Mouse (Mus musculus) bone marrow, adult 2 months (tissue): ENCODE results near the gene Celsr1.

Experiments
- CTCF ChIP-seq: fragments of 200-500 bp; IDR thresholded peaks from 2 replicates; pipeline ENCODE4 v1.5.1; 2011; ENCODE audit warnings: low read length, control low read depth; ENCODE audit not compliant: control insufficient read depth, insufficient read depth
- POLR2A ChIP-seq: fragments of 200-500 bp; IDR thresholded peaks from 2 replicates; pipeline ENCODE4 v1.6.1; 2011; ENCODE audit warnings: low read depth, mild to moderate bottlenecking, control low read depth, low read length, borderline replicate concordance; ENCODE audit not compliant: control insufficient read depth

DNA sequence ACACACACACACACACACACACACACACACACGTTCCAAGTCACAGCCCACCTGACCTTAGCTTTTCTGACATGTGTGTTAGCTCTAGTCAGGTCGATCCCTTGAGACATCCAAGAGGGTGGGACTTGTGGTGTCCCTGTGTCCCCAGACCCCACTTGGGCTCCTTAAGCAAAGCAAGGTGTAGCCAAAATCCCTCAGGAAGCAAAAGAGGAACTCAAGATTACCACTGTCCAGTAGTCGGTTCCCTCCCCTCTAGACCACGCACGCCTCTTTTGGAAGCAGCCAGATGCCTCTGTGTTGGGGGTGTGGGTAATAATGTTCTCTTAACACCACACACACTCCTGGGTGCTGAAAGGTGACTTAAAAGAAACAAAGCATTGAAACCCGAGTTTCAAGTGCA, 80.1 kb downstream of the Celsr1 start:
- TF ChIP-seq POLR2A (no peak), CTCF (no peak)
